Mouse (Mus musculus) liver, postnatal 0 days (tissue): ENCODE data around the gene Ano1.
A peak's percentile ranks its signal among the peaks of the same experiment; 100 is the strongest.

ENCODE experiments used
- CTCF ChIP-seq: sonication (generic); IDR thresholded peaks from 2 replicates; pipeline ENCODE4 v1.5.1; 2016; ENCODE audit warnings: antibody characterized with exemption, low read depth
- EP300 ChIP-seq: IDR thresholded peaks from 2 replicates; pipeline ENCODE4 v1.6.1; 2016; ENCODE audit warnings: antibody characterized with exemption, low read depth, mild to moderate bottlenecking

DNA sequence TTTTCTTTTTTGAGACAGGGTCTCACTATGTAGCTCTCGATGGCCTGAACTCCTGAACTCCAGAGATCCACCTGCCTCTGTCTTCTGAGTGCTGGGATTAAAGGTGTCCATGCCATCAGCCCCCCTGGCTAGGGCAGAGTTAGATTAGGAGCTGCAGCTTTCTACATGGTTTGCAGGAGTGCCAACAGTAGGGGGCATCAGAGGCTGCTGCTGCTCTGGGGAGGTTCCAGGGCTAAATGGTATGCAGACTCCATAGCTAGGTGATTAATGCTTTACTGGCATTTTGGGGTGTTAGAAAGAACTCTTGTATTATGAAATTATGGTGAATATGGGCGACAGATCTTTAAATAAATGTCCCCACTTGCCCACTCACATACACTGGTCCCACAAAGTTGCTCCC is 164.5 kb downstream of the Ano1 start:
- TF ChIP-seq EP300 (no peak), CTCF (peak; percentile 59)
